Mouse (Mus musculus) C2C12 (cell line): Measurements from ENCODE around the gene Gm10644.

ENCODE experiments used
- CEBPB ChIP-seq: IDR thresholded peaks from one replicate; pipeline ENCODE4 v1.6.1; 2011; ENCODE audit warnings: low read depth, mild to moderate bottlenecking, control low read depth, moderate library complexity
- CTCF ChIP-seq: IDR thresholded peaks from one replicate; pipeline ENCODE4 v1.5.1; 2011; ENCODE audit not compliant: control insufficient read depth, insufficient read depth, insufficient read length
- MAX ChIP-seq: IDR thresholded peaks from one replicate; pipeline ENCODE4 v1.6.1; 2011; ENCODE audit warnings: mild to moderate bottlenecking, control low read depth
- USF1 ChIP-seq: IDR thresholded peaks from one replicate; pipeline ENCODE4 v1.6.1; 2011; ENCODE audit warnings: low read depth, mild to moderate bottlenecking, control low read depth, moderate library complexity

GRCm38 (mm10) chr8:83976779-83977350 lies 21.9 kb upstream of the Gm10644 start:
- TF ChIP-seq CTCF (no peak), CEBPB (no peak), MAX (no peak), USF1 (no peak)
